7 mouse cellular contexts compared by ENCODE assay signal in the genomic region with DNA sequence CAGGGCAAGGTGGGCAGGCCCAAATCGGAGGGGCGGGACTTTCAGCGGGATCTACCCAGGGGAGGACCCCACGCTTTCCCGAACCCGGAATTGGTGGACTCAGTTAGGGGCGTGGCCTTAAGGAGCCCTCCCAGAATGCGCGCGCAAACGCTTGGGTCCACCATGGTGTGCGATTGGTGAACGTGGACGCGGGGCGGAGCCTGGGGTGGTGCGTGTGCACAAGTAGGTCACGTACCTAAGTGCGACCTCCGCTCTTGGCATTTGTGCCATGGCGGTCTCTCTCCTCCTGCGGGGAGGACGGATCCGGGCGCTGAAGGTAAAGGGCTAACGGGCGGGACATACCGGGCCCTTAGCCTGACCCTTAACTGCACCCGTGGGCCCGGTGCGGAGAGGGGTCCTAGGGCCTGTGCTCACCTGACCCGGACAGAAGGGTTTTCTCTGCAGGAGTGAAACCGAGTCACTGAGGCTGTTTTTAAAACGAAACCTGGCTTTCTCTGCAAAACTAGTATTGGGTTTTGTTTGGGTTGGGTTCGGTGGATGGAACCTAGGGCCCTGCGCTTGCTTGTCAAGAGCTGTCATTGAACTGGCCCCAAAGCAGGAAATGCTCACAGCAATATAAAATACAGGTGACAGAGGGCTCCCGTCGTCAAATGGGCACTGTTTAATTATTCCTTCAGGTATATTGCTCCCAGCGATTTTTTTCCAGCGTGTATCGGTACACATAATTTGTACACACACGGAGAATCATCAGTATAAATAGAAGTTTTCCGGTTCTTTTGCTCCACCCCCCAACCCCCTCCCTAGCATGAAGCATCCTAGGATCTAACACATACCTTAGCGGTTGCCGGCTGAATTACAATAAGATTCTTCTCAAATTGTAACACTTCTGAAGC. TPM values are rescaled to one million over a fixed set of nuclear protein-coding genes. Genes with fewer than 3 reads are reported as not detected.
DNase-seq lines count a peak whose midpoint lies in the region; ATAC-seq lines count a peak whose summit lies in the region.

Gene Wdr4 (minus strand): TSS at position 35 of the 893 bp plus-strand sequence.
Gene Ndufv3 (plus strand): TSS at position 170 of the 893 bp plus-strand sequence.

- no peaks in the 10 kb centered on the region for H3K9me3 ChIP-seq in embryonic facial prominence, embryonic 12.5 days
- H3K9me3 ChIP-seq in limb, embryonic 11.5 days (ENCODE audit: control insufficient read depth, low read length) = no peaks in the 10 kb centered on the region
- H3K9me3 ChIP-seq in midbrain, embryonic 14.5 days (ENCODE audit: control insufficient read depth, low read length) = no peaks in the 10 kb centered on the region

- peak; percentile 92 for ATAC-seq in embryonic facial prominence, embryonic 12.5 days (ENCODE audit: insufficient number of reproducible peaks, insufficient read depth, low FRiP score, low TSS enrichment)
- ATAC-seq in limb, embryonic 11.5 days (ENCODE audit: insufficient number of reproducible peaks, low FRiP score, low TSS enrichment, low read depth) = peak; percentile 94
- peak; percentile 97 for ATAC-seq in midbrain, embryonic 14.5 days (ENCODE audit: low FRiP score, low TSS enrichment)

- H3K4me3 ChIP-seq in embryonic facial prominence, embryonic 12.5 days = peak within 1 kb of the TSS; percentile 86
- peak within 1 kb of the TSS; percentile 83 for H3K4me3 ChIP-seq in limb, embryonic 11.5 days (ENCODE audit: low read depth, low read length)
- H3K4me3 ChIP-seq in midbrain, embryonic 14.5 days (replicated peaks; ENCODE audit: low read depth, low read length) = peak within 1 kb of the TSS; percentile 74

- peak within 1 kb of the TSS; percentile 68 for H3K9ac ChIP-seq in embryonic facial prominence, embryonic 12.5 days
- peak within 1 kb of the TSS; percentile 62 for H3K9ac ChIP-seq in limb, embryonic 11.5 days (ENCODE audit: low read length)
- peak within 1 kb of the TSS; percentile 71 for H3K9ac ChIP-seq in midbrain, embryonic 14.5 days (replicated peaks; ENCODE audit: low read length)

- H3K27me3 ChIP-seq in embryonic facial prominence, embryonic 12.5 days = no peaks in the 10 kb centered on the region
- H3K27me3 ChIP-seq in limb, embryonic 11.5 days (ENCODE audit: control insufficient read depth, insufficient read depth, low read length) = no peaks in the 10 kb centered on the region
- no peaks in the 10 kb centered on the region for H3K27me3 ChIP-seq in midbrain, embryonic 14.5 days (ENCODE audit: control insufficient read depth, insufficient read depth, low read length)

- DNase-seq in adrenal gland, postnatal 25 days = peak; percentile 99
- DNase-seq in heart, adult 11 months = peak; percentile 100
- peak; percentile 99 for DNase-seq in kidney, adult 18-20 months
- peak; percentile 97 for DNase-seq in limb, embryonic 11.5 days (ENCODE audit: low spot score)
- peak; percentile 100 for DNase-seq in midbrain, embryonic 14.5 days
- peak; percentile 98 to 99 for DNase-seq in spleen, adult 18-20 months

- H3K36me3 ChIP-seq in embryonic facial prominence, embryonic 12.5 days = peaks cover 20% of the 10 kb centered on the region
- H3K36me3 ChIP-seq in limb, embryonic 11.5 days (ENCODE audit: control insufficient read depth, insufficient read depth, low read length) = peaks cover 5% of the 10 kb centered on the region; the same call in 1 of the 2 replicates
- H3K36me3 ChIP-seq in midbrain, embryonic 14.5 days (ENCODE audit: control insufficient read depth, insufficient read depth, low read length) = peaks cover 14% of the 10 kb centered on the region

- WGBS in embryonic facial prominence, embryonic 12.5 days = under 1% methylated on average over 45 of the region's 45 CpGs
- WGBS in limb, embryonic 11.5 days = under 1% methylated on average over 45 of the region's 45 CpGs
- under 1% methylated on average over 45 of the region's 45 CpGs for WGBS in midbrain, embryonic 14.5 days

- H3K27ac ChIP-seq in embryonic facial prominence, embryonic 12.5 days = peak within 1 kb of the TSS; percentile 81
- H3K27ac ChIP-seq in limb, embryonic 11.5 days (replicated peaks; ENCODE audit: low read depth, low read length) = no peak within 1 kb of the TSS
- H3K27ac ChIP-seq in midbrain, embryonic 14.5 days (replicated peaks; ENCODE audit: low read depth, low read length) = peak within 1 kb of the TSS; percentile 74

- H3K4me1 ChIP-seq in embryonic facial prominence, embryonic 12.5 days = peaks cover 12% of the 10 kb centered on the region; the same call in 1 of the 2 replicates
- peaks cover 5% of the 10 kb centered on the region; the same call in 1 of the 2 replicates for H3K4me1 ChIP-seq in limb, embryonic 11.5 days (ENCODE audit: control insufficient read depth, insufficient read depth, low read length)
- H3K4me1 ChIP-seq in midbrain, embryonic 14.5 days (ENCODE audit: control insufficient read depth, insufficient read depth, low read length) = peaks cover 24% of the 10 kb centered on the region

- H3K4me2 ChIP-seq in embryonic facial prominence, embryonic 12.5 days (replicated peaks) = peak within 1 kb of the TSS; percentile 60
- peak within 1 kb of the TSS; percentile 77 for H3K4me2 ChIP-seq in limb, embryonic 11.5 days (ENCODE audit: low read depth, severe bottlenecking)
- H3K4me2 ChIP-seq in midbrain, embryonic 14.5 days (ENCODE audit: low read length) = peak within 1 kb of the TSS; percentile 66

RNA-seq across cellular contexts. Expression of gene Wdr4, which starts in this region (rescaled TPM):
- 16.1 and 27.8 TPM in 2 replicates for total RNA-seq in adrenal gland, postnatal 25 days (2021)
- polyA plus RNA-seq in embryonic facial prominence, embryonic 12.5 days (2016; fragmentation: Nextera tagmentation; extraction: Ambion mirVana) = 39.8 and 44.5 TPM in 2 replicates
- 42.4 and 43.6 TPM in 2 replicates for polyA plus RNA-seq in limb, embryonic 11.5 days (2014; fragmentation: Nextera tagmentation; extraction: Ambion mirVana)
- 32.2 and 40.3 TPM in 2 replicates for polyA plus RNA-seq in midbrain, embryonic 14.5 days (2014; fragmentation: Nextera tagmentation; extraction: Ambion mirVana)

RNA-seq across cellular contexts. Expression of gene Ndufv3, which starts in this region (rescaled TPM):
- 379 and 390 TPM in 2 replicates for total RNA-seq in adrenal gland, postnatal 25 days (2021)
- 219 and 253 TPM in 2 replicates for polyA plus RNA-seq in embryonic facial prominence, embryonic 12.5 days (2016; fragmentation: Nextera tagmentation; extraction: Ambion mirVana)
- polyA plus RNA-seq in limb, embryonic 11.5 days (2014; fragmentation: Nextera tagmentation; extraction: Ambion mirVana) = 201 and 210 TPM in 2 replicates
- 419 and 525 TPM in 2 replicates for polyA plus RNA-seq in midbrain, embryonic 14.5 days (2014; fragmentation: Nextera tagmentation; extraction: Ambion mirVana)
